Mouse (Mus musculus) embryo, embryonic 10.5 days (tissue): ENCODE results near the gene Galnt10.

Source experiments
- DNase-seq: peaks from one replicate; pipeline ENCODE4 v3.0.0-alpha.2; 2015; ENCODE audit warnings: low spot score

Gene Galnt10

GRCm38 (mm10) chr11:57645018-57645559 is at the start of gene Galnt10:
Galnt10 (plus strand) TSS chr11:57645442.
- DNase-seq = peak; percentile 92

GRCm38 (mm10) chr11:57595899-57596298 is 49.3 kb upstream of the Galnt10 start:
- no peak for DNase-seq

GRCm38 (mm10) chr11:57598161-57598560 is 47.1 kb upstream of the Galnt10 start:
- DNase-seq = no peak

- no peak for DNase-seq
Observed at GRCm38 (mm10) chr11:57599304-57599703, 45.9 kb upstream of the Galnt10 start.

GRCm38 (mm10) chr11:57600113-57600512 is 45.1 kb upstream of the Galnt10 start:
- DNase-seq = no peak

GRCm38 (mm10) chr11:57600621-57601121 is 44.6 kb upstream of the Galnt10 start:
- DNase-seq = peak; percentile 36

GRCm38 (mm10) chr11:57601806-57602455 is 43.3 kb upstream of the Galnt10 start:
- no peak for DNase-seq

- DNase-seq = no peak
Observed at GRCm38 (mm10) chr11:57605086-57605485, 40.2 kb upstream of the Galnt10 start.

- DNase-seq = no peak
Observed at GRCm38 (mm10) chr11:57605660-57606059, 39.6 kb upstream of the Galnt10 start.

- no peak for DNase-seq
Observed at GRCm38 (mm10) chr11:57614502-57614901, 30.7 kb upstream of the Galnt10 start.

- DNase-seq = no peak
Observed at GRCm38 (mm10) chr11:57615286-57615685, 30.0 kb upstream of the Galnt10 start.

- DNase-seq = peak; percentile 58
Observed at GRCm38 (mm10) chr11:57615871-57616270, 29.4 kb upstream of the Galnt10 start.

GRCm38 (mm10) chr11:57617526-57618264 is 27.5 kb upstream of the Galnt10 start:
- peak; percentile 70 for DNase-seq

- no peak for DNase-seq
Observed at GRCm38 (mm10) chr11:57621472-57621871, 23.8 kb upstream of the Galnt10 start.

GRCm38 (mm10) chr11:57621876-57622275 is 23.4 kb upstream of the Galnt10 start:
- DNase-seq = no peak

- no peak for DNase-seq
Observed at GRCm38 (mm10) chr11:57624490-57624893, 20.8 kb upstream of the Galnt10 start.

GRCm38 (mm10) chr11:57625465-57625864 is 19.8 kb upstream of the Galnt10 start:
- DNase-seq = no peak

GRCm38 (mm10) chr11:57627086-57627735 is 18.0 kb upstream of the Galnt10 start:
- peak; percentile 47 for DNase-seq

GRCm38 (mm10) chr11:57631805-57632485 is 13.3 kb upstream of the Galnt10 start:
- no peak for DNase-seq

GRCm38 (mm10) chr11:57633006-57633405 is 12.2 kb upstream of the Galnt10 start:
- no peak for DNase-seq

GRCm38 (mm10) chr11:57633975-57634585 is 11.2 kb upstream of the Galnt10 start:
- DNase-seq = no peak
